Mouse (Mus musculus) CH12.LX (cell line): ENCODE measurements at regions not wholly inside any gene's neighbourhood (a gene's known extent, or its start where the extent isn't known, plus 50 kb on each side); places are given as distances from the start of the nearest gene placed in this dataset.

Source experiments
- DNase-seq: peaks from one replicate; pipeline ENCODE4 v3.0.0-alpha.2; 2013; ENCODE audit errors: extremely low read depth
- H3K27ac ChIP-seq: 2 replicates; pipeline ENCODE4 v1.5.1; 2012; ENCODE audit warnings: low read depth, mild to moderate bottlenecking, control low read depth, moderate library complexity; ENCODE audit not compliant: insufficient read depth
- H3K27me3 ChIP-seq: replicated peaks from 2 replicates; pipeline ENCODE3; 2012; ENCODE audit warnings: inconsistent platforms
- H3K36me3 ChIP-seq, 2 experiments: replicated peaks in 1 of 2; 2 replicates each; pipeline versions ENCODE3 to v1.6.1; 2012; ENCODE audit warnings: inconsistent platforms in 1 of 2, low read length in 1 of 2, mild to moderate bottlenecking in 1 of 2, mixed read lengths in 1 of 2, moderate library complexity in 1 of 2; ENCODE audit not compliant: control insufficient read depth in 1 of 2, insufficient read depth in 1 of 2
- H3K4me1 ChIP-seq, 2 experiments: 2 replicates each; pipeline ENCODE4 v1.6.1; 2012; ENCODE audit warnings: inconsistent platforms in 1 of 2, moderate library complexity in 1 of 2; ENCODE audit not compliant: insufficient read depth in 2 of 2, control insufficient read depth in 1 of 2
- H3K4me2 ChIP-seq: 2 replicates; pipeline ENCODE4 v1.6.1; 2012; ENCODE audit warnings: low read depth, mild to moderate bottlenecking, control low read depth; ENCODE audit not compliant: poor library complexity, insufficient read depth, severe bottlenecking
- H3K4me3 ChIP-seq, 3 experiments: fragments of 150-350 bp in 1 of 3; sonication (generic) in 1 of 3; replicated peaks in 1 of 3; 2 replicates each; pipeline versions ENCODE3 to v1.5.1; 2011 to 2012; ENCODE audit warnings: low read depth in 2 of 3, low read length in 2 of 3, mild to moderate bottlenecking in 2 of 3, moderate library complexity in 2 of 3, control low read depth in 1 of 3, improper control_type of control experiment in 1 of 3, inconsistent platforms in 1 of 3, mixed read lengths in 1 of 3; ENCODE audit not compliant: poor library complexity in 1 of 3
- H3K79me2 ChIP-seq: replicated peaks from 2 replicates; pipeline ENCODE4 v1.6.1; 2012; ENCODE audit warnings: mild to moderate bottlenecking, moderate library complexity; ENCODE audit not compliant: control insufficient read depth, poor library complexity, insufficient read depth, severe bottlenecking; ENCODE audit errors: extremely low read depth
- H3K9ac ChIP-seq: 2 replicates; pipeline ENCODE4 v1.6.1; 2012; ENCODE audit warnings: low read depth, mild to moderate bottlenecking, control low read depth, moderate library complexity; ENCODE audit not compliant: insufficient read depth
- H3K9me3 ChIP-seq: replicated peaks from 2 replicates; pipeline ENCODE3; 2012; ENCODE audit warnings: low read length, inconsistent platforms, mixed read lengths
- CHD2 ChIP-seq: IDR thresholded peaks from 2 replicates; pipeline ENCODE4 v1.6.1; 2011; ENCODE audit warnings: low read length, improper control_type of control experiment
- EP300 ChIP-seq: IDR thresholded peaks from 2 replicates; pipeline ENCODE4 v1.6.1; 2011; ENCODE audit warnings: low read length, improper control_type of control experiment
- MAX ChIP-seq: IDR thresholded peaks from 2 replicates; pipeline ENCODE4 v1.6.1; 2011; ENCODE audit warnings: low read length, improper control_type of control experiment
- MEF2A ChIP-seq: IDR thresholded peaks from 2 replicates; pipeline ENCODE4 v1.6.1; 2014; ENCODE audit warnings: low read depth, mild to moderate bottlenecking, inconsistent platforms, low read length, improper control_type of control experiment, borderline replicate concordance
- MXI1 ChIP-seq: IDR thresholded peaks from 2 replicates; pipeline ENCODE4 v1.6.1; 2011; ENCODE audit warnings: mild to moderate bottlenecking, low read depth, low read length, improper control_type of control experiment
- POLR2AphosphoS2 ChIP-seq: IDR thresholded peaks from 2 replicates; pipeline ENCODE4 v1.6.1; 2011; ENCODE audit warnings: low read depth, low read length, improper control_type of control experiment
- SMC3 ChIP-seq: IDR thresholded peaks from 2 replicates; pipeline ENCODE4 v1.6.1; 2011; ENCODE audit warnings: low read depth, low read length, improper control_type of control experiment
- UBTF ChIP-seq: IDR thresholded peaks from 2 replicates; pipeline ENCODE4 v1.6.1; 2012; ENCODE audit warnings: low read depth, mild to moderate bottlenecking, inconsistent platforms, low read length, improper control_type of control experiment, moderate library complexity
- USF1 ChIP-seq: IDR thresholded peaks from 2 replicates; pipeline ENCODE4 v1.6.1; 2014; ENCODE audit warnings: low read depth, mild to moderate bottlenecking, inconsistent platforms, low read length, improper control_type of control experiment
- USF2 ChIP-seq: conservative IDR thresholded peaks from 2 replicates; pipeline ENCODE4 v1.6.1; 2011; ENCODE audit warnings: low read depth, low read length, improper control_type of control experiment
- ZMIZ1 ChIP-seq: IDR thresholded peaks from 2 replicates; pipeline ENCODE4 v1.6.1; 2012; ENCODE audit warnings: low read depth, mild to moderate bottlenecking, inconsistent platforms, low read length, improper control_type of control experiment
- dilution Hi-C: fragments of 300-500 bp; cut with MboI; formaldehyde crosslinking; loops from 2 replicates; pipeline ENCODE4 v1.14.3; 2020; ENCODE audit warnings: low sequenced_read_pairs; ENCODE audit not compliant: extremely low pct_unique_long_range_greater_than_20kb, extremely low pct_ligation_motif_present
- in situ Hi-C: fragments of 300-500 bp; cut with MboI; formaldehyde crosslinking; loops from 3 replicates; pipeline ENCODE4 v1.14.3; 2019; ENCODE audit warnings: low sequenced_read_pairs, low pct_ligation_motif_present, low pct_unique_long_range_greater_than_20kb, mixed read lengths

DNA sequence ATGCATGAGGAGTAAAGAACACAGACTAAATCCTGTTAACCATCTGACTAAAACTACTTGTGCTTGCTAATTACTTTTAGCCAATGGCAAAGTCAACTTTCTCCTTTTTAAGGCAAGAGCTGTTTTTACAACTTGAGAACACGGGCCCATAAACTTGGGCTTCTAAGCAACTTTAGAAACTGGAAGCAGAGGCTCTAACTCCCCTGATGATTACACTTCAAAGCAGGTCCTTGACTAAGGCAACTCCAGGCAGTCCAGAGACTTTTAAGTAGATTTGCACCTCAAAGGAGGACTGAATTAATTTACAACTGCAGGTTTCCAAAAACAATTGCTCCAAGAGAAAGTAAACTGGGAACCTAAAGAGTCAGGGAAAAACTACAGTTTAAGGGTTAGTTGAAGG is 52.8 kb upstream of the A730009L09Rik start:
- Histone ChIP-seq H3K27ac (no peak overlapping the region), H3K4me2 (no peak overlapping the region), H3K4me3 (no peak overlapping the region), H3K27me3 (no peaks in the 10 kb centered on the region), H3K36me3 (no peaks in the 10 kb centered on the region), H3K79me2 (no peaks in the 10 kb centered on the region), H3K9me3 (no peaks in the 10 kb centered on the region), H3K9ac (no peak overlapping the region), H3K4me1 (peaks cover 0 to 12% of the 10 kb centered on the region in 2 experiments; a peak in 1 of 4 replicates)
- TF ChIP-seq POLR2AphosphoS2, result no peak
- TF ChIP-seq CHD2, result no peak
- no peak for TF ChIP-seq USF1
- no peak for TF ChIP-seq SMC3
- TF ChIP-seq MAX, result no peak
- no peak for TF ChIP-seq USF2
- TF ChIP-seq MEF2A, result no peak
- TF ChIP-seq UBTF, result no peak
- TF ChIP-seq MXI1, result no peak
- no peak for TF ChIP-seq EP300
- TF ChIP-seq ZMIZ1, result no peak
- dilution Hi-C loops (no loop called here), in situ Hi-C loops (no loop called here)
- no peak for DNase-seq
